Mouse (Mus musculus): ENCODE results near the gene Alpk1. TPM values are rescaled to one million over a fixed set of nuclear protein-coding genes. Genes with fewer than 3 reads are reported as not detected.

Alpk1 gene
- polyA plus RNA-seq, 1 experiment from 2014 or later: 0.63 TPM

DNA sequence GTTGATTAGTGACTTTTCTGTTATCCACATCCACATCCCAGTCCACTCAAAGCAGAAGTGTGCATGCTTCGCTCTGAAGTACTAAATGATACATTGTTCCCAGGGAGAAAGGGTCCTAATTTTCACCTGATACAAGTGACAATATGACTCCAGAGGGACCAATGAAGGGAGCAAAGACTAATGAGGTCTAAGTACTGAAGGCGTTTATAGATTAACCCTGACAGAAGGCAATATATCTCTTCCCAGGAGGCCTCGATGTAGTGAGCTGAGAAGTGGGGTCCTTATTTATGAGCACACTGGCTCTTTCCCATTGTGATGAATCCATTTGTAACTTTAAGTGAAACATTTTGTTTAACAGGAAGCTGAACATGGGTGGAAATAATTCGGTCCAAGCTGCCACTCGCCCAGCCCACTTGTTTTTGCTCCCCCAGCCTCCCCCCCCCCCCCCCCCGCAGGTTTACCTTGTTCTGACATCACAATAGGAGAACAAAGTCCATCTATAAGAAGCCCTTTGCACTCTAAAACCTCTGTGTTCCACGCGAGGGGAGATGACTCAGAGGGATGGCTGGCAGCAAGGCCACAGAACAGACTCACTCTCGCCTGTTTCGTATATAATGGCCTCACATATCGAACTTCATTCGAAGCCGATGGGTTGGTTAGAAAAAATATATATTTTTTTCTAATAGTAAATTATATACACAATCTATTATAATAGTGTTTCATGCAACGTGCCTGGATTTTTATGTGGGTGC lies 36.5 kb downstream of the Alpk1 start:
- no peak overlapping the region for H3K4me2 ChIP-seq (ENCODE audit: low read depth, low read length)
- H3K27ac ChIP-seq (ENCODE audit: low read length): no peak overlapping the region
- H3K9me3 ChIP-seq (replicated peaks; ENCODE audit: control insufficient read depth, low read length): peaks cover 2% of the 10 kb centered on the region; the same call in 1 of the 2 replicates
- H3K9ac ChIP-seq (ENCODE audit: low read depth, low read length): no peak overlapping the region
- ATAC-seq (ENCODE audit: low read depth): no peak
- 71% methylated on average over 14 of the region's 14 CpGs for WGBS (ENCODE audit: insufficient replicate concordance)
- H3K4me1 ChIP-seq (ENCODE audit: control insufficient read depth, low read depth, low read length): no peaks in the 10 kb centered on the region
- no peak overlapping the region for H3K4me3 ChIP-seq (ENCODE audit: low read depth, low read length)
- no peaks in the 10 kb centered on the region for H3K36me3 ChIP-seq (ENCODE audit: control insufficient read depth, insufficient read depth)
- peaks cover 3% of the 10 kb centered on the region; the same call in 1 of the 2 replicates for H3K27me3 ChIP-seq (ENCODE audit: control insufficient read depth, insufficient read depth, low read depth, low read length)

DNA sequence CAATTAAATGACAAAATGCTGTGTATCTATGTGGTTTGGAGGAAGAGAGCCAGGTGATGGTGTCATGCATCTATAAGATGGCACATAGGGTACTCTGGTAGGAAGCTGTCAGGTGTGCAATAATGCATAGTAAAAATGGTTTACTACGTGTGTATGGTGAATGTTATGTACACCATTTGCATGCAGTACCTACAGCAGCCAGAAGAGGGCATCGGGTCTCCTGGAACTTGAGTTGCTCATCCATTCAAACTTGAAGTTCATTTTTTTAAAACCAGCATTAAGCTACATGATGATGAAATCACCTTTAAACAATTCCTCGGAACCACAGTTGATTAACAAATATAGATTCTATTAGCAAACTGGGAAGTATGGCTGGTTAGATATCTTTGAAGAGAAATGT lies 38.9 kb downstream of the Alpk1 start:
- ATAC-seq (ENCODE audit: low read depth): no peak

DNA sequence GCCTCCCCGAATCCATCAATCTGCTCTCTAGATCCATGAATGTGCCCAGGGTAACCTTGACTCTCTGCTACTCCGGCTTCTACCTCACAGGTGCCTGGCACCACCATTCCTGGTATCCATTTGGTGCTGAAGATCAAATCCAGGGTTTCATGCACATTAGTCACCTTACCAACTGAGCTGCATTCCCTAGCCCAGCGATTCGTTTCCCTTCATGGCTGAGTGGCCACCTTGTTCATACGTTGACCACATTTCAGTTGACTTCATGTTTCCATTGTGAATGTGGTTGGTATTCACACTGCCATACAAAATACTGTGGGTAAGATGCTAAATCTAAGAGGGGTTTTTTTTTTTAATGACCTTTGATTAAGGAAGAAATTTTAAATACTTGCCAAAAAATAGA lies 42.5 kb downstream of the Alpk1 start:
- no peak overlapping the region for H3K9ac ChIP-seq (ENCODE audit: low read depth, low read length)
- H3K36me3 ChIP-seq (ENCODE audit: control insufficient read depth, insufficient read depth): no peaks in the 10 kb centered on the region
- H3K4me3 ChIP-seq (ENCODE audit: low read depth, low read length): no peak overlapping the region
- no peak overlapping the region for H3K4me2 ChIP-seq (ENCODE audit: low read depth, low read length)
- no peak overlapping the region for H3K27ac ChIP-seq (ENCODE audit: low read length)
- H3K4me1 ChIP-seq (ENCODE audit: control insufficient read depth, low read depth, low read length): no peaks in the 10 kb centered on the region
- H3K27me3 ChIP-seq (ENCODE audit: control insufficient read depth, insufficient read depth, low read depth, low read length): no peaks in the 10 kb centered on the region
- peaks cover 2% of the 10 kb centered on the region; the same call in 1 of the 2 replicates for H3K9me3 ChIP-seq (replicated peaks; ENCODE audit: control insufficient read depth, low read length)
- ATAC-seq (ENCODE audit: low read depth): no peak
- 73% methylated on average over 5 of the region's 5 CpGs for WGBS (ENCODE audit: insufficient replicate concordance)

More for the DNA sequence above, 38.9 kb downstream of the Alpk1 start:
- H3K4me3 ChIP-seq (ENCODE audit: low read depth, low read length): no peak overlapping the region
- H3K36me3 ChIP-seq (ENCODE audit: control insufficient read depth, insufficient read depth): no peaks in the 10 kb centered on the region
- H3K27me3 ChIP-seq (ENCODE audit: control insufficient read depth, insufficient read depth, low read depth, low read length): peaks cover 3% of the 10 kb centered on the region; the same call in 1 of the 2 replicates
- no peaks in the 10 kb centered on the region for H3K4me1 ChIP-seq (ENCODE audit: control insufficient read depth, low read depth, low read length)
- WGBS (ENCODE audit: insufficient replicate concordance): 79% methylated on average over 3 of the region's 3 CpGs
- no peak overlapping the region for H3K27ac ChIP-seq (ENCODE audit: low read length)
- no peak overlapping the region for H3K4me2 ChIP-seq (ENCODE audit: low read depth, low read length)
- peaks cover 2% of the 10 kb centered on the region; the same call in 1 of the 2 replicates for H3K9me3 ChIP-seq (replicated peaks; ENCODE audit: control insufficient read depth, low read length)
- H3K9ac ChIP-seq (ENCODE audit: low read depth, low read length): no peak overlapping the region

DNA sequence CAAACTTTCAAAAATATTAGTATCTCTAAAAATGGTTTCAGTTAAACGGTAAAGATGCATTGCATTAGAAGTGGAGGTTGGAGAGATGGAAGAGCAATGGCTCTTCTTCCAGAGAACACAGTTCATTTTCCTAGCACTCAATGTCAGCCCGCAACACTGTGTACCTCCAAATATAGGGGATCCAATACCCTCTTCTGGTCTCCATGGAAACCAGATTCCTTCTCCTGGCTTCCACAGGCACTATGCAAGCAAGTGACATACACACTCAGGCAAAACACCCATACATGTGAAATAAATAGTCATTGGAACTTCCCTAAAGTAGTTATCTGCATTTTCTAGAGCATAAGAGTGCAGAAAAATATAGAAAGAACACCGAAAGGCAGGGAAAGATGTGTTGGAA lies 44.9 kb downstream of the Alpk1 start:
- H3K36me3 ChIP-seq (ENCODE audit: control insufficient read depth, insufficient read depth): no peaks in the 10 kb centered on the region

DNA sequence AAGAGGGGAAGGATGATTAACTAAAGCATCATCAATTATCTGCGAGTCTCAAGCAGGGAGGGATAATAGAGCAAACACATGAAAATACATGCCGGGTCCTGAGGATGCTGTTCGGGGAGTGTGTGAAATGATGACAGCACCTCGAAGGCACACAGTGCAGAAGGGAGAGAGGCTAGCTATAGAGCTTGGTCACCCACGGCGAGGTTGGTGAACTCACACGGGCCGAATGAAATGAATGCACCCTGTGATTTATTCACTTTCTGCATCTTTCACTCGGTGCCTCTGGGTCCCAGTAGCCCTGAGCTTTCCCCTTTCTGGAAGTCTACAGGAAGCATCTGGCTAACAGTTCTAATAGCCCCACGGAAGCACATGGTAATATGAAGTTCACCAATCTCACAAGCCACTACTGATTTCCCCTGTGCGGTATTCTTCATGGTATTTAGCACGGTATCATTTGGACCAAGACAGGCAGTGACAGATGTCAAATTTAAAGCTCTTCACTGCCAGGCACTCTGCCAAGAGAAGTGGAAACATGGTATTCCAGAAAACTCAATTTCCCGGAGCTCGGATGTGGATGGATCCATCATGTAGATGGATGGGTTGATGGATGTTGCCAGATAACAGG lies 50.7 kb downstream of the Alpk1 start:
- H3K9me3 ChIP-seq (replicated peaks; ENCODE audit: control insufficient read depth, low read length): no peaks in the 10 kb centered on the region
- H3K4me3 ChIP-seq (ENCODE audit: low read depth, low read length): no peak overlapping the region
- H3K4me1 ChIP-seq (ENCODE audit: control insufficient read depth, low read depth, low read length): no peaks in the 10 kb centered on the region
- H3K9ac ChIP-seq (ENCODE audit: low read depth, low read length): no peak overlapping the region
- no peak overlapping the region for H3K4me2 ChIP-seq (ENCODE audit: low read depth, low read length)
- 73% methylated on average over 14 of the region's 14 CpGs for WGBS (ENCODE audit: insufficient replicate concordance)
- H3K27me3 ChIP-seq (ENCODE audit: control insufficient read depth, insufficient read depth, low read depth, low read length): no peaks in the 10 kb centered on the region
- no peak overlapping the region for H3K27ac ChIP-seq (ENCODE audit: low read length)
- no peaks in the 10 kb centered on the region for H3K36me3 ChIP-seq (ENCODE audit: control insufficient read depth, insufficient read depth)
- no peak for ATAC-seq (ENCODE audit: low read depth)

More for the DNA sequence above, 44.9 kb downstream of the Alpk1 start:
- Histone ChIP-seq H3K9ac (ENCODE audit: low read depth, low read length) (no peak overlapping the region), H3K27me3 (ENCODE audit: control insufficient read depth, insufficient read depth, low read depth, low read length) (no peaks in the 10 kb centered on the region), H3K4me3 (ENCODE audit: low read depth, low read length) (no peak overlapping the region), H3K27ac (ENCODE audit: low read length) (no peak overlapping the region), H3K4me1 (ENCODE audit: control insufficient read depth, low read depth, low read length) (no peaks in the 10 kb centered on the region), H3K4me2 (ENCODE audit: low read depth, low read length) (no peak overlapping the region), H3K9me3 (replicated peaks; ENCODE audit: control insufficient read depth, low read length) (no peaks in the 10 kb centered on the region)
- ATAC-seq (ENCODE audit: low read depth): no peak
- 56% methylated on average over 3 of the region's 3 CpGs for WGBS (ENCODE audit: insufficient replicate concordance)

DNA sequence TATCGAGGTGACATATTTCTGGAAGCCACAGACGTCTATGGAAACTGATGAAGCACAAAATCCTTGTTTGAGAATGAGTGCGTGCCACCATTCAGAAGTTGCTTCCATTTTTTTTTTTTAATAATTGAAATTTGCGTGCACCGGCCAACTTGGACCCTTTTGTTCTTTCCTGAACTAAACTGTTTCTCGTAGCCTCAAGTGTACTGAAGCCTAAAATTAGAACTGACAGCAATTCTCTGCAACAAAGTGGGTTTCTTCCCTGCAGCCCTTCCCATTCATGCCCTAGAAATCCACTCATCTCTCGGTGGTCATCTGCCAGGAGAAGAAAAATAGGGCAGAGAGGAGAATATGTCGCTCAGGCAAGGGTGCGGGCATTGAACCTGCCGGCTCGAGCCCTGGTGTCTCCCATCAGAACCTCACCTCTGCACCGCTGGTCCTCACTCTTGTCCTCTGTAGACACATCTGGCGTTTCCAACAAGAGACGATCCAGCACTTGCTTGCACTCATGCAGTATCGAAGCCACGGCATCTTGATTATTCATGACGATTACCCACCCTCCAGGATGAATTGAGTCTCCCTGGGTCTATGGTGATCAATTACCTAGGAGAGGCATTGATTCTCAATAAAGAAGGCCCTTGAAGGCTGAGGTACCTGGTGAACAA lies 51.3 kb downstream of the Alpk1 start:
- WGBS (ENCODE audit: insufficient replicate concordance): 80% methylated on average over 17 of the region's 17 CpGs
- Histone ChIP-seq H3K4me1 (ENCODE audit: control insufficient read depth, low read depth, low read length) (no peaks in the 10 kb centered on the region), H3K4me2 (ENCODE audit: low read depth, low read length) (no peak overlapping the region), H3K4me3 (ENCODE audit: low read depth, low read length) (no peak overlapping the region), H3K27ac (ENCODE audit: low read length) (no peak overlapping the region), H3K9ac (ENCODE audit: low read depth, low read length) (no peak overlapping the region), H3K27me3 (ENCODE audit: control insufficient read depth, insufficient read depth, low read depth, low read length) (no peaks in the 10 kb centered on the region), H3K36me3 (ENCODE audit: control insufficient read depth, insufficient read depth) (no peaks in the 10 kb centered on the region), H3K9me3 (replicated peaks; ENCODE audit: control insufficient read depth, low read length) (no peaks in the 10 kb centered on the region)
- no peak for ATAC-seq (ENCODE audit: low read depth)

DNA sequence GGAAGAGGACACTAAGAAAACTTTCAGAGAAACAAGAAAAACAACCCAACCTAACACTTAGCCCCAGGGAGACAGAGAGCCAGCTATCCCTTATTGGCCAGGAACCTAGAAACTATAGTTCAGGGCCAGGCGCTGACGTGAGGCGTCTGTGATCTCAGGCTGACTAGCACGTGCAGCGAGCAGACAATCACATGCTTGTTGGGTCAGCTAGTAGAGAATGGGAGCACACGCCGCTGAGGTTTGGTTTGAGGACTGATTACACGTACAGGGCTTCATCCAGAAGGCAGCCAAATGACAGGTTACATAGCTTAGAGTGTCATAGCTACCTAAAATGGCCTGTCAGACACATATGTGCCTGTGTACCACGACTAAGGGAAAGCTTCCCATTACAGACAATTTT lies 52.3 kb downstream of the Alpk1 start:
- no peak for ATAC-seq (ENCODE audit: low read depth)
- Histone ChIP-seq H3K9ac (ENCODE audit: low read depth, low read length) (no peak overlapping the region), H3K4me3 (ENCODE audit: low read depth, low read length) (no peak overlapping the region), H3K4me1 (ENCODE audit: control insufficient read depth, low read depth, low read length) (no peaks in the 10 kb centered on the region), H3K4me2 (ENCODE audit: low read depth, low read length) (no peak overlapping the region), H3K27me3 (ENCODE audit: control insufficient read depth, insufficient read depth, low read depth, low read length) (no peaks in the 10 kb centered on the region), H3K27ac (ENCODE audit: low read length) (no peak overlapping the region), H3K9me3 (replicated peaks; ENCODE audit: control insufficient read depth, low read length) (no peaks in the 10 kb centered on the region), H3K36me3 (ENCODE audit: control insufficient read depth, insufficient read depth) (no peaks in the 10 kb centered on the region)
- 72% methylated on average over 9 of the region's 9 CpGs for WGBS (ENCODE audit: insufficient replicate concordance)

DNA sequence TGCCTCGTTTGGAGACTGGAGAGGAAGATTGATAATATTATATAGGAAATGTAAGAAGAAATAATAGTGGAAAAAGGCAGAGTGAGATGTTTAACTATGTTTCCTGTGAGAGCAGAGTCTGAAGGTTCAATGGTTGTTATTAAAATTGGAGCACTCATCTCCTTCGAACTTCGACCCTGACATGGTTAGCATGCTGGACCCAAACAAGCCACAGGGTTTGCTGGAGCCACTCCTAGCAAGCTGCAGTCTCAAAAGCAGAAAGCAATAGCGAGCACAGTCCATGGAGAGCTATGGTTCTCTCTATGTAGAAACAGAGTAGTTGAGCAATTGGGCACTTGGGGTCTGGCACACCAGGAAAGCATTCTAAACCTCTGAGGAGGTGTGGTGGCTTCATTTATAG lies 59.4 kb downstream of the Alpk1 start:
- no peak for ATAC-seq (ENCODE audit: low read depth)
- H3K27ac ChIP-seq (ENCODE audit: low read length): no peak overlapping the region
- WGBS (ENCODE audit: insufficient replicate concordance): 52% methylated on average over 4 of the region's 4 CpGs

DNA sequence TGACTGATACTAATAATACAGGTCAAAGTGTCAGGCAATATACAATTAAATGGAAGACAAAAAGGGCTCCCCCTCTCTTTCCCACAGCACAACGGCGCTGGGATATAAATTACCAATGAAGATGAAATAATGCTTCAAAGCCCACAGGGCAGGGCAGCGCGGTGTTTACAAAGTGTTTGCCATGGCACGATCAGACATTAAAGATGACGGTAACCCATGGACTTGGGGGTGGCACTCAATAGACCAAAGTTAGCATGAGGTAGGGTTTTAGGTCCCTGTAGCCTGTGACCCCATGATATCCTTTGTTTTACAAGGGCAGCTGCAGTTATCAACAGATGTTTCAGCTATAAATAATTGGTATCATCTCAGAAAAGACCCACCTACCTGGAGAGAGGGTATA lies 60.3 kb downstream of the Alpk1 start:
- H3K27ac ChIP-seq (ENCODE audit: low read length): no peak overlapping the region

More for the DNA sequence above, 59.4 kb downstream of the Alpk1 start:
- H3K36me3 ChIP-seq (ENCODE audit: control insufficient read depth, insufficient read depth): no peaks in the 10 kb centered on the region
- H3K4me3 ChIP-seq (ENCODE audit: low read depth, low read length): no peak overlapping the region
- H3K9me3 ChIP-seq (replicated peaks; ENCODE audit: control insufficient read depth, low read length): no peaks in the 10 kb centered on the region
- no peaks in the 10 kb centered on the region for H3K27me3 ChIP-seq (ENCODE audit: control insufficient read depth, insufficient read depth, low read depth, low read length)
- no peak overlapping the region for H3K4me2 ChIP-seq (ENCODE audit: low read depth, low read length)
- no peaks in the 10 kb centered on the region for H3K4me1 ChIP-seq (ENCODE audit: control insufficient read depth, low read depth, low read length)
- H3K9ac ChIP-seq (ENCODE audit: low read depth, low read length): no peak overlapping the region

More for the DNA sequence above, 60.3 kb downstream of the Alpk1 start:
- H3K36me3 ChIP-seq (ENCODE audit: control insufficient read depth, insufficient read depth): no peaks in the 10 kb centered on the region
- H3K9ac ChIP-seq (ENCODE audit: low read depth, low read length): no peak overlapping the region
- H3K9me3 ChIP-seq (replicated peaks; ENCODE audit: control insufficient read depth, low read length): no peaks in the 10 kb centered on the region
- ATAC-seq (ENCODE audit: low read depth): no peak
- no peaks in the 10 kb centered on the region for H3K4me1 ChIP-seq (ENCODE audit: control insufficient read depth, low read depth, low read length)
- H3K27me3 ChIP-seq (ENCODE audit: control insufficient read depth, insufficient read depth, low read depth, low read length): no peaks in the 10 kb centered on the region
- no peak overlapping the region for H3K4me3 ChIP-seq (ENCODE audit: low read depth, low read length)
- 76% methylated on average over 6 of the region's 6 CpGs for WGBS (ENCODE audit: insufficient replicate concordance)
- H3K4me2 ChIP-seq (ENCODE audit: low read depth, low read length): no peak overlapping the region

Data from liver, embryonic 16.5 days (tissue).